Mouse (Mus musculus) T-cell, adult 2 months (primary cell): ENCODE results near the gene Hnf1a.

ENCODE experiments used
- DNase-seq: peaks from one replicate; pipeline ENCODE4 v3.0.0; 2022; ENCODE audit warnings: low spot score

Gene Hnf1a

DNA sequence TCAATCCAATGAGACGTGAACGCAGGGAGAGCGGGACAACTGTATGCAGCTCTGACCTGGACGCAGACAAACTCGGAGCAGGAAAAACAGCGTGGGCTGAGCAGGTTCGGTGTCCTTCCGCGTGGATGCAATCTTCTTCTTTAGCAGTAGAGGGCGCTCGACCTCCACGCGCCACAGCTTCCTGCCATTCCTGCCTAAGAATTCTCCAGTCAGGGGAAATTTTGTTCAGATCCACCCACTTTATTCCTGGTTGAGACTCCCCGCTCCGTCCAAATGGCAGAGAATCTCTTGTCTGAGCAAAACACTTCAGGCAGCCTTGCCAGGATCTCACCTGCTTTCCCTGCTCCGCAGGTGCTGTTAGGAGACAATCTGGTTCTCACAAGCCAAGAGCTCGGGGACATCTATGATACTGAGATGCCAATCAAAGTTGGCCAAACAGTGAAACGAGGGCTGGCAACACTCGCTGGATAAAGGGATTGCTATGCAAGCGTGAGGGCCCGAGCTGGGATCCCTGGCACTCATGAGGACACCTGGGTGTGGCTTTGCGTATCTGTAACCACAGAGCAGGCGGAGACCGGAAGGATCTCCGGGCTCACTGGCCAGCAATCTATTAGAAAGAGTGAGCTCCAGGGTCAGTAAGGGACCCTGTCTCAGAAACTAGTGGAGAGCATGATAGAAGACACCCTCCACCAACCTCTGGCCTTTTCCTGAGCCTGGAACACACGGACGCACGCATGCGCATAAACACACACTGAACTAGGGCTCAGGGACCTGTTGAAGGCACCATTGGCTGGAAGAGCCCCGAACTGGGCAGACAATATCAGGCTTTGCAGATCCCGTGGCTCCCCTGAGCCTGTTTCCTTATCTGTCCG, 8.6 kb upstream of the Hnf1a start:
- peak; percentile 66 for DNase-seq

GRCm38 (mm10) chr5:114978888-114979249, 8.0 kb upstream of the Hnf1a start:
- peak; percentile 15 for DNase-seq

GRCm38 (mm10) chr5:114978473-114978872, 7.6 kb upstream of the Hnf1a start:
- no peak for DNase-seq

DNA sequence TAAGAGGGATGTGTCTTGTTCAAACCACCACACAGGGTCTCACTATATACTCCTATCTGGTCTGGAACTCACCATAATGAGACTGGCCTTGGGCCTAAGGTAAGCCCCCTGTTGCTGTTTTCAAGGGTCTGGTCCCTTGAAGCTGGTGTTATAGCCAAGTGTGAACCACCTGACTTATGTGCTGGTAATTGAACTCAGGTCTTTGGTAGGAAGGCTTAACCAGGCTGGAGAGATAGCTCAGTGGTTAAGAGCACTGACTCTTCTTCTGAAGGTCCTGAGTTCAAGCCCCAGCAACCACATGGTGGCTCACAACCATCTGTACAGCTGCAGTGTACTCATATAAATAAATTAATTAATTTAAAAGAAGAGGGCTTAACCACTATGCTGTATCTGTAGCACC, 6.0 kb upstream of the Hnf1a start:
- DNase-seq: no peak

- DNase-seq: no peak
These were observed 2.2 kb upstream of the Hnf1a start for GRCm38 (mm10) chr5:114973131-114973530.

- no peak for DNase-seq
These were observed 1.3 kb upstream of the Hnf1a start for GRCm38 (mm10) chr5:114972201-114972600.

GRCm38 (mm10) chr5:114969609-114970215, 1.2 kb downstream of the Hnf1a start:
- DNase-seq: no peak

GRCm38 (mm10) chr5:114969064-114969463, 1.8 kb downstream of the Hnf1a start:
- DNase-seq: no peak

- no peak for DNase-seq
These were observed 2.2 kb downstream of the Hnf1a start for GRCm38 (mm10) chr5:114968651-114969050.

- no peak for DNase-seq
These were observed 3.2 kb downstream of the Hnf1a start for GRCm38 (mm10) chr5:114967523-114968268.

GRCm38 (mm10) chr5:114964967-114965898, 5.7 kb downstream of the Hnf1a start:
- peak; percentile 9 for DNase-seq

GRCm38 (mm10) chr5:114964315-114964966, 6.5 kb downstream of the Hnf1a start:
- no peak for DNase-seq

- no peak for DNase-seq
These were observed 9.1 kb downstream of the Hnf1a start for GRCm38 (mm10) chr5:114961590-114962360.

DNA sequence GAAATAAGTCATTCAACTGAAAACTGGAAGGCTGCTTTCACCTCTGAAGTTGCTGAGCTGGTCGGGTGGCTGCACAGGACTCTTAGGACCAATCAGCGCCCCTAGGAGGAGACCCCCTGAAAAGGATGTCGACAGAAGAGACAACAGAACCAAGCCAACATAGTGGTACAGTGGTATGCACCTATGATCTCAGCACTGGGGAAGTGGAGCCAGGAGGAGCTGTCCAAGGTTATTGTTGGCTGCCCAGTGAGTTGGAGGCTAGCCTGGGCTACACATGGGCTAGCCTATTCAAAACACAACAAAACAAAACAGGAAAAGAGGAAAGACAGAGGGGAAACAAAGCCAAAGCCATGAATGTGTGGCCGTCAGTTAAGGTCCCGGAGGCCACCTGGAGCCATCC, 12.8 kb downstream of the Hnf1a start:
- no peak for DNase-seq

DNA sequence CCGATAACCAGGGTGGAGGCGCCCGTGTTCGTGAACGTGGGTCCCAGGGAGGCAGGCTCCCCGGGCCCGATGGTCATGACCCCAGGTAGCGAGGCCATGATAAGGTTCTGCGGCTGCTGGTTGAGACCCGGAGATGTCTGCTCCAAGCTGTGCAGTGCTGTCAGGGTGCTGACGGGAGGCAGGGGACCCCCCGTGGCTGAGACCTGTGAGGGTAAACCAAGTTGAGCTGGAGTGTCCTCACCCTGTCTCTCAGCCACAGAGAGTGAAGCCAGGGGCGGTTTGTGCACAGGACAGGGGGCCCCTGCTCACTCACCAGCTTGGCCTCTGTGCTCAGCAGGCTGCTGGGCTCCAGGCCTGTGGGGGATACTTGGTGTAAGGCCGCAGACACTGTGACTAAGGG, 17.6 kb downstream of the Hnf1a start:
- DNase-seq: no peak

GRCm38 (mm10) chr5:114951279-114951880, 19.5 kb downstream of the Hnf1a start:
- DNase-seq: no peak

DNA sequence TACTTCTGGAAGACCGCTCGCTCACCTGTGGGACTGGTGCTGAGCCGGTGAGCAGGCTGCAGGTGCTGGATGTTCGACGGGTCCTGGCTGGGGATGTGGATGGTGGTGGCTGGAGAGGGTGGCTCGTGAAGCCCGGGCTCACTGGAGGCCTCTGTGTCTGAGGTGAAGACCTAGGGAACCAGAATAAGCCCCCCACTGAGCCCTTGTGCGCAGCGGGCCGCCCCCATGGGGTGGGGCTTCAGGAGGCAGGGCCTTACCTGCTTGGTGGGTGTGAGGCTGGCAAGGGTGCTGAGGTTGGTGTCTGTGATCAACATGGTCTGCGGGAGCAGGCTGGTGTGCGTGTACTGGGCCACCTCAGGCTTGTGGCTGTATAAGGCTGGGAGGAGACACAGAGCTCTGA, 20.2 kb downstream of the Hnf1a start:
- DNase-seq: no peak

- DNase-seq: no peak
These were observed 21.1 kb downstream of the Hnf1a start for GRCm38 (mm10) chr5:114949812-114950211.

GRCm38 (mm10) chr5:114949316-114949715, 21.6 kb downstream of the Hnf1a start:
- DNase-seq: no peak

DNA sequence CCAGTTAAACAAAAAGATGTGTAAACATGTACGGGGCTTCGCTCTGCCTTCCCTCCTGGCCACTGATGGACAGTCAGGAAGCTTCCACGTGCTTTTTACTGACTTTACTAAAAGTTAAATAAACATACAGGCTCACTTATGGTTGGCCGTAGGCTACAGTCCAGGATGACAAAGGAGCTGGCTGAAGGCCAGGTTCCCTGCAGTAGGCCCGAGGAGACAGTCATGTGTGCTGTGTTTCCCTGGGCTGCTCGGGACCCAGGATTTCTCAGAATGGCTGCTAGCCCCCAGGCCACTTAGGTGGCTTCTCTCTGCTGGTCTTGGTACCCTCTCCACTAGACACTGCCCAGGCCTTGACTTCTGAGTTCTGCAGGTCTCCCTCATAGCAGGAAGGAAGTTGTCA, 22.0 kb downstream of the Hnf1a start:
- no peak for DNase-seq
